Mouse (Mus musculus): ENCODE results near the gene Gm49405. TPM values are rescaled to one million over a fixed set of nuclear protein-coding genes. Genes with fewer than 3 reads are reported as not detected.
"Not testable (repeated sequence)": the region's sequence is repeated elsewhere in the genome, so short reads cannot be mapped to it uniquely, and the experiment has no call there.

The Gm49405 gene
- polyA plus RNA-seq, 1 experiment, result 3.1 TPM

GRCm38 (mm10) chr19:4042124-4042523 is 41.7 kb downstream of the Gm49405 start:
- H3K4me1 ChIP-seq (ENCODE audit: control insufficient read depth, insufficient read depth, low read length), result peaks cover 2% of the 10 kb centered on the region; the same call in 1 of the 2 replicates
- TF ChIP-seq CTCF (IDR thresholded peaks at IDR 0.05; ENCODE audit: extremely low read depth, insufficient read depth, low read length) (no peak), POLR2A (IDR thresholded peaks at IDR 0.05; ENCODE audit: extremely low read depth, insufficient read depth, low read length) (no peak)
- no peak overlapping the region for H3K4me3 ChIP-seq (ENCODE audit: insufficient read depth, low read length)
- no peak overlapping the region for H3K27ac ChIP-seq (ENCODE audit: insufficient read depth, low read length)

- H3K4me1 ChIP-seq (ENCODE audit: control insufficient read depth, insufficient read depth, low read length); H3K27ac ChIP-seq (ENCODE audit: insufficient read depth, low read length); H3K4me3 ChIP-seq (ENCODE audit: insufficient read depth, low read length): not testable (repeated sequence)
These were observed 43.7 kb downstream of the Gm49405 start for GRCm38 (mm10) chr19:4044109-4044508.

- no peak within 1 kb of the TSS; the same call in 1 of the 2 replicates for H3K4me3 ChIP-seq (ENCODE audit: insufficient read depth, low read length)
These were observed 45.8 kb downstream of the Gm49405 start, which contains the start of gene Gstp2 for GRCm38 (mm10) chr19:4045966-4046865. Gstp2 (minus strand) TSS chr19:4046023.

GRCm38 (mm10) chr19:4046866-4047254 is 46.4 kb downstream of the Gm49405 start:
- TF ChIP-seq CTCF (IDR thresholded peaks at IDR 0.05; ENCODE audit: extremely low read depth, insufficient read depth, low read length), result no peak
- TF ChIP-seq POLR2A (IDR thresholded peaks at IDR 0.05; ENCODE audit: extremely low read depth, insufficient read depth, low read length), result no peak
- Histone ChIP-seq H3K4me3 (ENCODE audit: insufficient read depth, low read length) (no peak overlapping the region), H3K4me1 (ENCODE audit: control insufficient read depth, insufficient read depth, low read length) (no peaks in the 10 kb centered on the region), H3K27ac (ENCODE audit: insufficient read depth, low read length) (no peak overlapping the region)

More at GRCm38 (mm10) chr19:4045966-4046865, 45.8 kb downstream of the Gm49405 start, which contains the start of gene Gstp2:
- no peaks in the 10 kb centered on the region for H3K4me1 ChIP-seq (ENCODE audit: control insufficient read depth, insufficient read depth, low read length)
- peak; percentile 44 for TF ChIP-seq CTCF (IDR thresholded peaks at IDR 0.05; ENCODE audit: extremely low read depth, insufficient read depth, low read length)
- TF ChIP-seq POLR2A (IDR thresholded peaks at IDR 0.05; ENCODE audit: extremely low read depth, insufficient read depth, low read length), result no peak
- H3K27ac ChIP-seq (ENCODE audit: insufficient read depth, low read length), result no peak within 1 kb of the TSS

GRCm38 (mm10) chr19:4047859-4048258 is 47.4 kb downstream of the Gm49405 start:
- no peaks in the 10 kb centered on the region for H3K4me1 ChIP-seq (ENCODE audit: control insufficient read depth, insufficient read depth, low read length)
- H3K4me3 ChIP-seq (ENCODE audit: insufficient read depth, low read length), result no peak overlapping the region
- H3K27ac ChIP-seq (ENCODE audit: insufficient read depth, low read length), result no peak overlapping the region
- TF ChIP-seq POLR2A (IDR thresholded peaks at IDR 0.05; ENCODE audit: extremely low read depth, insufficient read depth, low read length) (no peak), CTCF (IDR thresholded peaks at IDR 0.05; ENCODE audit: extremely low read depth, insufficient read depth, low read length) (peak; percentile 71)

GRCm38 (mm10) chr19:4049069-4049468 is 48.6 kb downstream of the Gm49405 start:
- H3K27ac ChIP-seq (ENCODE audit: insufficient read depth, low read length); H3K4me1 ChIP-seq (ENCODE audit: control insufficient read depth, insufficient read depth, low read length); H3K4me3 ChIP-seq (ENCODE audit: insufficient read depth, low read length): not testable (repeated sequence)

GRCm38 (mm10) chr19:4051016-4051415 is 50.6 kb downstream of the Gm49405 start:
- TF ChIP-seq POLR2A (IDR thresholded peaks at IDR 0.05; ENCODE audit: extremely low read depth, insufficient read depth, low read length) (no peak), CTCF (IDR thresholded peaks at IDR 0.05; ENCODE audit: extremely low read depth, insufficient read depth, low read length) (no peak)
- Histone ChIP-seq H3K27ac (ENCODE audit: insufficient read depth, low read length) (no peak overlapping the region), H3K4me3 (ENCODE audit: insufficient read depth, low read length) (no peak overlapping the region), H3K4me1 (ENCODE audit: control insufficient read depth, insufficient read depth, low read length) (no peaks in the 10 kb centered on the region)

- H3K4me1 ChIP-seq (ENCODE audit: control insufficient read depth, insufficient read depth, low read length), result no peaks in the 10 kb centered on the region
- H3K27ac ChIP-seq (ENCODE audit: insufficient read depth, low read length), result no peak overlapping the region
- no peak for TF ChIP-seq POLR2A (IDR thresholded peaks at IDR 0.05; ENCODE audit: extremely low read depth, insufficient read depth, low read length)
- peak; percentile 56; the same call in 1 of the 2 replicates for TF ChIP-seq CTCF (IDR thresholded peaks at IDR 0.05; ENCODE audit: extremely low read depth, insufficient read depth, low read length)
- H3K4me3 ChIP-seq (ENCODE audit: insufficient read depth, low read length), result no peak overlapping the region
These were observed 51.5 kb downstream of the Gm49405 start for GRCm38 (mm10) chr19:4051741-4052515.

- H3K27ac ChIP-seq (ENCODE audit: insufficient read depth, low read length), result no peak overlapping the region
- no peaks in the 10 kb centered on the region for H3K4me1 ChIP-seq (ENCODE audit: control insufficient read depth, insufficient read depth, low read length)
- TF ChIP-seq POLR2A (IDR thresholded peaks at IDR 0.05; ENCODE audit: extremely low read depth, insufficient read depth, low read length) (no peak), CTCF (IDR thresholded peaks at IDR 0.05; ENCODE audit: extremely low read depth, insufficient read depth, low read length) (no peak)
- no peak overlapping the region for H3K4me3 ChIP-seq (ENCODE audit: insufficient read depth, low read length)
These were observed 52.1 kb downstream of the Gm49405 start for GRCm38 (mm10) chr19:4052516-4053030.

All from cortical plate, adult 2 months (tissue).